Mouse (Mus musculus) CD4-positive, CD25-positive, alpha-beta regulatory T cell, adult 4 months (primary cell): ENCODE results near the gene Hrg. TPM values are rescaled to one million over a fixed set of nuclear protein-coding genes. Genes with fewer than 3 reads are reported as not detected.
"Not testable (repeated sequence)": the region's sequence is repeated elsewhere in the genome, so short reads cannot be mapped to it uniquely, and the experiment has no call there.

Experiments used
- ATAC-seq: one replicate; pipeline ENCODE4 v1.8.0; 2017
- polyA plus RNA-seq, 2 experiments: library from polyadenylated mRNA; unstranded; fragments of 100-300 nt; shearing (Covaris generic); gene quantifications; one replicate each; pipeline ENCODE4 v1.2.1; 2017

The Hrg gene
- polyA plus RNA-seq, 2 experiments from 2014 or later = not detected

DNA sequence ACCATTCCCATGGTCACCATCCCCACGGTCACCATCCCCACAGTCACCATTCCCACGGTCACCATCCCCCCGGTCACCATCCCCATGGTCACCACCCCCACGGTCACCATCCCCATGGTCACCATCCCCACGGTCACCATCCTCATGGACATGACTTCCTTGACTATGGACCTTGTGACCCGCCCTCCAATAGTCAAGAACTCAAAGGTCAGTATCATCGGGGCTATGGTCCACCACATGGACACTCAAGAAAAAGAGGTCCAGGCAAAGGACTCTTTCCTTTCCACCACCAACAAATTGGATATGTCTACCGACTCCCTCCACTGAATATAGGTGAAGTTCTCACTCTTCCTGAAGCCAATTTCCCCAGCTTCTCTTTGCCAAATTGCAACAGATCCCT, 10.2 kb downstream of the Hrg start:
- no peak for ATAC-seq

DNA sequence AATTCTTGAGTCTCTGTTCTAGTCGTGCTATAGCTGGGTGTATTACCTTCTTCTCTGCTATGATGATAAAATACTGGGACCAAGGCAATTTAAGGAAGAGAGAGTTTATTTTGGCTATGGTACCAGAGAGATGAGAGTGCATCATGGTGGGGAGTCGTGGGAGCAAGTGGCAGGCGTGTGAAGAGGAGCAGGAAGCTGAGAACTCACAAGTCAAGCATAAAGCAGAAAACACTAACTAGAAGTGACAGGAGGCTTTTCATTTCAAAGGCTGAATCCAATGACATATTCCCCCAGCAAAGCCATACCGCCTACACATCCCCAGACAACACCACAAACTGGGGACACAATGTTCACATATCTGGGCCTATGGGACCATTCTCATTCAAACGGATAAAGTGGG, 11.4 kb downstream of the Hrg start:
- no peak for ATAC-seq

- no peak for ATAC-seq
Measured at GRCm38 (mm10) chr16:22963293-22963692, 12.4 kb downstream of the Hrg start.

DNA sequence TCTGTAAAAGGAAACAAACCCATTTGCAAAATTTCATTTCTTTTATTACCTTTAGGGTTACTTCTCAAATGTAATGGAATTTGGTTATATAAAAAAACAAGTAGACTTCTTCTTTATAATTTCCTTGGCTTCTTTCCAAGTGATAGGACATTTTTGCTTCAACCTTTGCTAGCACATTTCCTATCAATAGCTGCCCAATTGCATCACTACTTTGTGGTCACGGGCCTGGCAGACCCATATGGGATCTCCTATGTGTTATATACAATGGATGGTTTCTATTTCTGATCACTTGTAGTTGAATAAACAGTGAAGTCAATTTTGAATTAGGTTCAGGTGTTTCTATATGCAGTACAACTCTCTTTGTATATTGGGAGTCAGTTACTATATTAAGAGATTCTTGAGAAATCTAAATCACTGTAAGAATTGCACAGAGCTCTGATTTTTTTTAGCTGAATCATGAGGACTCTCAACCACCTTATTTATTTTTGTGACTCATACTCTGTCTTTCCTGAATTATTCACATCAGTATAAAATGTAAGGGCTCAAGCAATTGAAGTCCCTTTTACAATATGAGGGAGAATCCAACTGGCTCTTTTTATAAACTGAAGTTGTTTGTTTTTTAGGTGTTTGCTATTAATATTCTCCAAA, 16.6 kb downstream of the Hrg start:
- no peak for ATAC-seq

DNA sequence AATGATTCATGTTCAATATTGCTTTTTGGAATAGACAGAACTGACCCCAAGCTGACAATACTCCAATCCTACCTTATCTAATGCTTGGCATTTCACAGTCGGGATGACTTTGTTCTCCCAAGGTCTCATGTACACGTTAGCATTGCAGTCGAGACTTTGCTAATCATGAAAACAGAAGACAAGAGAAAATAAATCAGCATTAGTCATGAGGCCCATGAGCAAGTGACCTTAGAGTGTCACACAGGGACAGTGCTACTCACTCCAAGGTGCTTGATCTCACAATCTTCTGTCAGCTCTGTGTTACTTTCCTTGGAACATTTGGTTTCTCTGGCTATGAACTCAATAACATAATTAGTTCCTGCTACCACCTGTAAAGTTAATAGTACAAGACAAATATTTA, 46.1 kb downstream of the Hrg start:
- ATAC-seq = not testable (repeated sequence)

Other genes with a start within 250 kb of the Hrg start
- gene Crygs, start 139.5 kb upstream of the Hrg start, polyA plus RNA-seq = not detected
- gene Tbccd1, start 93.4 kb upstream of the Hrg start, polyA plus RNA-seq = 10 to 100 TPM; 18.1 to 34.5 TPM
- gene Dnajb11, start 93.2 kb upstream of the Hrg start, polyA plus RNA-seq = 10 to 100 TPM; 45.0 to 54.4 TPM
- gene Ahsg, start 59.8 kb upstream of the Hrg start, polyA plus RNA-seq = not detected
- not detected for gene Fetub, start 32.7 kb upstream of the Hrg start, polyA plus RNA-seq
- gene Kng2, start 78.4 kb downstream of the Hrg start, polyA plus RNA-seq = not detected
- not detected for gene Kng1, start 106.8 kb downstream of the Hrg start, polyA plus RNA-seq
- 100 to 1,000 TPM; 558 to 662 TPM for gene Eif4a2, start 156.4 kb downstream of the Hrg start, polyA plus RNA-seq
- gene Rfc4, start 176.7 kb downstream of the Hrg start, polyA plus RNA-seq = 10 to 100 TPM; 38.4 to 51.1 TPM
- not detected for gene Adipoq, start 195.5 kb downstream of the Hrg start, polyA plus RNA-seq